Mouse (Mus musculus) left cerebral cortex, postnatal 36 days (tissue): ENCODE measurements around the gene Zfp541. TPM values are rescaled to one million over a fixed set of nuclear protein-coding genes. Genes with fewer than 3 reads are reported as not detected.

Source experiments
- DNase-seq, 2 experiments: peaks; one replicate each; pipeline ENCODE4 v3.0.0; 2021 to 2022; ENCODE audit warnings: low spot score in 2 of 2, mixed read lengths in 1 of 2
- intact Hi-C: fragments of 180-260 bp; cut with DNase I; formaldehyde crosslinking; loops from one replicate; pipeline ENCODE4 v1.15.1; 2025
- total RNA-seq, 2 experiments: library from RNA; stranded (reverse); gene quantifications; 2 replicates each; pipeline ENCODE4 v1.2.3; 2021

The Zfp541 gene
- total RNA-seq, 2 experiments from 2014 or later, result 0.64 to 0.88 TPM

DNA sequence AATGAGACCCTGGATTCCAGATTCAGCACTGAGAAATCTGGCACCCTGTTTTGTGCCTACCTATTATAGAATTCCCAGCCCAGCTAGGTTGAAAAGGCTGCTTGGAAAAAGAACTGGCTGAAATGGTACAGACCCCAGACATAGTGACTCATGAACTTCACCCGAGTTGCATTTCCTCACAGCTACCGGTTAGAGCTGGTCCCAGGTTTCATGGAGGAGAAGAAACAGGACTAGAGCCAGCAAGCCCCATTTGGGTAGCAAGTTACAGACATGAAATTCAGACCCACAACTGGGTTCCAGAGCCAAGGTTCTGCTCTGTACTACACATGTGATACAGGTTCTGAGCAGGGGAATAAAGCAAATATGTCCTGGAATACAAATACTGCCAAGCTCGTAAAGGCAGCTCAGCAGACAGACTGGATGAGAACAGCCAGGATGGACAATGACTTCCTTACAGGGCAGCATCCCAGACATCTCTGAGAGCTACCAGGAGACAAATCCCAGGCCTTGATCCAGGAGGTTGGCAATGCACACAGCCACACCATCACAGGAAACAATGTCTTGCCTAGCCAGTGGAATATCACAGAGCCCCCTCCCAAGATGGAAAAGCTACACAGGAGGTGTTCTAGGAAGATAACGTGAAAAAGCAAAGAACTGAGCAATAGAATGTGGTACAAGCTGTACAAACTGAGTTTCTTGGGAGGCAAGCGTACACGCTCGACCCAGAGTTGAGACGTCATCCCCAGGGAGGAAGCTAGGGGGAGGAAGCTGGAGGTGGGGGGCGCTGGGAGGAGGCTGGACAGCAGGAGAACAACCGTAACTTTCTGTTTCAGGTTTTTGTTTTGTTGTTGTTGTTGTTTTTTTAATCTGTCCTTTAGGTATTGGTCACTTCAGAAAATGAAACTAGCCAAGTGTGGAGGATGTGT lies 18.5 kb upstream of the Zfp541 start:
- DNase-seq, result no peak
- intact Hi-C loops, result no loop called here

DNA sequence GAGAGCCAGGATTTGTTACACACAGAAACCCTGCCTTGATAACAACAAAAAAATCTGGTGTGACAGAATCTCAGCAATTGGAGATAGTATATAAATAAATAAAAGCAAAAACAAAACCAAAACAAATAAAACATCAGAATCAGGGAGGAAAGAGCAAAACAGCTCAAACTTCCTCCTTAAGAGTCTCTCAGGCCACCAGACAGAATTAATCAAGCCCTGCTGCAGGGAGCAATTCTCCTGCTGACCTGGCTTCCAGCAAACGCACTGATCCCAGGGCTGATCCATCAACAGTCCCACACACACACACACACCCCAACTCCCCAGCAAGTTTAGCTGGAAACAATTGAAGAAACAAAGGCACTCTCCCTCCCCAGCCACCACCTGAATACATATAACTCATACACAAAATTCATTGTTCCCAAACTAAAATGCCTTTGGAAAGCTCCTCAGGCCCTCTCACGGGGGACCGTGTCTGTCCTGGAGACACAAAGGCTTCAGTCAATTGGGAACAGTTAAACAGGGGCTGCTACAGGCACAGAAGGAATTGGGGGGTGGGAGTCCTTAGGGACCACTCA lies 17.7 kb upstream of the Zfp541 start:
- intact Hi-C loops, result no loop called here
- DNase-seq, result no peak

DNA sequence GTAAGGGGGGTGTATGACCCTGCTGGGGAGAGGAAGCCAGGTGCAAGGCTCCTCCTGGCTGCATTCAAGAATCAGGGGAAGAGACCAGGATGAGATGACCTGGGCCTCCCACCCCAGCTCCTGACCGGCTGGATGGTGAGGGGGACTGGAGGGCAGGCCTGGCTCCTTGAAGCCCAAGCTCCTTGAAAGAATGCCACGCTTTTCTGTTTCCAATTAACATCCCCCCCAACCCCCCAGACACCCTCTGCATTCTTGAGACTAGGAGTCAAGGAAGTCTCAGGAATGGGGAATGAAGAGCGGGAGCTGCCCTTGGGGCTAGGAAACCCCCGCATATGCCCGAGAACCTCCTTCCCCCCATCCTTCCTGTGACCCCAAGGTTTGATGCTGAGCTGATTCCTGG lies 17.1 kb upstream of the Zfp541 start:
- intact Hi-C loops, result no loop called here

DNA sequence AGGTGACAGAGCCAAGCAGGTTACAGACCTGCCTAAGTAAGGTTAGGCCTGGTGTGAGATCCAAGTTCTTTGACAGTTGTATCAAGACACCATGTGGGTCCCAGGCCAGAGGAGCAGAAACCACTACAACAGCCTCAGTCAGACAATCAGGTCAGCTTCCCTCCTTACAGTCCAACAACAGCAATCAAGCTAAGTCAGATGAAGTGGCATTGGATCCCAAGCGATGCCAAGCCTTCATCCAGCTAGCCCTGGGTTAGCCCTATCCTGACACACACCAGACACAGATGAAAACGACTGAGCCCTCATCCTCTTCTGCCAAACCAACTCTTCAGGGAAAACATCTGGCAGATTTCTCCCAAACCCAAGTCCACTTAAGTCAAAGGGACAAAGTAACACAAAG lies 16.1 kb upstream of the Zfp541 start:
- intact Hi-C loops, result loop anchor here (5.0 kb wide), 1 partner anchor 43 kb away; no protein-coding TSS in a partner anchor

More for the DNA sequence above, 17.1 kb upstream of the Zfp541 start:
- DNase-seq, result no peak

DNA sequence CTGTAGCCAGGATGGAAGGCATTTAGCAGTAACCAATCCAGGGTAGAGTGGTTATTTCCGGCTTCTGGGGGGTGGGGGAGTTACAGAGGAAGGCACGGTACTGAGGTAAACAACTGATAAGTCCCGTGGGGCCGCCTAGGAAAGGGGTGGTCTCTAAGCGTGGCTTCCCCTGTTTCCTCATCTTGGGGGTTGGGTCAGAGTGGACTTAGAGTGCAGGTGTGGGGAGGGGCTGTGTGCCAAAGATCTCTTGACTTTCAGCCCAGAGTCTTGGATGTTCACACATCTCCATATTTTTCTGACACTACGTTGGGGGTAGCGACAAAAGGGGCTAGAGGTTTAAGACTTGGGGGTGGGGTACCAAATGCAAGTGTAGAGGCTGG lies 15.5 kb upstream of the Zfp541 start:
- DNase-seq, result no peak
- intact Hi-C loops, result loop anchor here (5.0 kb wide), 1 partner anchor 44 kb away; no protein-coding TSS in a partner anchor

More for the DNA sequence above, 16.1 kb upstream of the Zfp541 start:
- no peak for DNase-seq

DNA sequence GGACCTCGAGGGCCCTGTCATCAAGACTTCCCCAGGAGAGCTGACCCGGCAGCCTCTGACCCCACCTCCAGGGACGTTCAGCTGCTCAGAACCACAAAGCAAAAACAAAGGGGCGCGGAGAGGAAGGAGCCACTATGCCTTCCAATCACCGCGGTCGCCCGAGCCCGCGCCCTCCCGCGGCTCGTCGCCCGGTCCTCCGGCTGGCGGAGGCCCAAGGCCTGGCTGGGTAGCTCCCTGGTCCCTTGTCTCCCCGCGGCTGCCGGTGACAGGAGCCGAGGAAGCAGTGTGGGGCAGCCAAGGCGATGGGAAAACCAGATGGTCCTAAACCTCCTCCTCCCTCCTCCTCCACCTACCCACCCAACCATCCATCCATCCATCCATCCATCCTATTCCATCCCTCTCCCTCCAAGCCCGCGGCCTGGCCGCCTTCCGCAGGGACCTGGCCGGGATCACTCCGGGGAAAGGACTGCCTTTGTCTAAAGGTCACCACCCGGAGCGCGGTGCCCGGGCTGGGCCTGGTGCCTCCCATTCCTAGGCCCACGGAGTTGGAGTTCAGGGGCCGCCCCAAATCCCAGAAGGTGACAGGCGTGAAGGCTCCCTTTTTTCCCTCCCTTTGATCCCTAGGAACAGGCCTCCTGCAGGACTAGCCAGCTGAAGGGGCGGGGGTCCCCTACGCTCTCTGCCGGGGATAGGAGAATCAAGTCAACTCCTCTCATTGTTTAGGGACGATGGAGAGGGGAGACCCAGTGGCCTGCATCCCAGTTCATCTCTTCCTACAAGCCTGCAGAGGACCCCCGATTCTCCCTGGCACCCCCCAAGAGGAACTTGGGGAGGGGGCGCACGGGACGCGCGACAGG lies 14.9 kb upstream of the Zfp541 start:
- peak; percentile 77 to 81 for DNase-seq
- intact Hi-C loops, result loop anchor here (5.0 kb wide), 1 partner anchor 44 kb away; no protein-coding TSS in a partner anchor

DNA sequence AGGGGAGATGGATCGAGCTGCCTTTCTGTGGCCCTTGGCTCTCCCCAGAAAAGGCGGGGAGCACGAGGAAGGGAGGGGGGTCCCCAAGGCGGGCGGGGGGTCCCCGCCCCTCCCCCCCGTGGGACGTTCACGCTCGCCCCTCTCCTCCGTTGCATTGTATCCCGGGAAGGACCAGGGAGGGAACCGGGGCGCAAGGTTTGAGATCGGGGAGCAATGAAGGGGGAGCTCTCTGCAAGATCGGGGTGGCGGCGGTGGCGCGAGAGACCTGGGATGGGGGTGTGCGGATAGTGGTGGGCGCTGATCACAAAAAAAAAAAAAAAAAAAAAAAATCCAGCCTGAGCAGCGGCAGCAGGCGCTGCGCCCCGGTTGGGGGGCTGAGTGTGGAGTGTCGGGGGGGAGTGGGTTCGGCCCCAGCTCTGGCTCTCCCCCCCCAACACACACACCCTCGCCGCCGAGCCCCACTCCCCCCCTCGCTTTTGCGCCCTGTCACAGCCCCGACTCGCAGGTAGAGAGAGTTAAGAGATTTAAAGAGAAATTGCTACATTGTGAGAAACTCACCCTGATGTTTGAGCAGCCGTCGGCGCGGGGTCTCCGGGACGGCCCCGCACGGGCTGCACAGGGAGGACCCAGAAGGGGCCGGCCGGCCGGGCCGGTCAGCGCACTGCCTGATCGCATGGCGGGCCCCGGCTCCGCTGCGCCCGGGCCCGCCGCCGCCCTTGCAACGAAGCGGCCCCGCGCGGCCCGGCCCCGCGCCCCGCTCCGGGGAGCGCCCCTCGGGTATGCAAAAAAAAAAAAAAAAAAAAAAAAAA lies 14.1 kb upstream of the Zfp541 start, which contains the start of gene Bicra:
Gene Bicra (minus strand): TSS at position 584 of the 809 bp plus-strand sequence.
- DNase-seq, result peak; percentile 74 to 82
- intact Hi-C loops, result loop anchor here (5.0 kb wide), 1 partner anchor 45 kb away; no protein-coding TSS in a partner anchor

DNA sequence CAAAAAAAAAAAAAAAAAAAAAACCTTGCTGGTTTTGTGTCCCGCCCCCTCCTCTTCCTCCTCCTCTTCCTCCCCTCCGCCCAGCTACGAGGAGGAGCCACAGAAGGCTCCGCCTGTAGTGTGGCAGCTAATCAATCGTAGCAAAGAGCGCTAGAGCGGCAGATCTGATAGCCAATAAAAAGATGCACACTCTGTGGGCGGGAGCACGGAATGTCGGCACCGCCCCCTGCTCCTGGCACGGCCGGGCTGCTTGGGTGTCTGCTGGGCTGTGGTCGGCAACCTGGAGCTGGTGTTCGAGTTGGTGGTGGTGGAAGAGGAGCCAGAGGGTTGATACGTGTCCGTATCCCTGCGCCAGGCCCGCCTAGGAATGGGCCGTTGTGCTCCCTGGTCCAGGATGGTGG lies 13.4 kb upstream of the Zfp541 start:
- intact Hi-C loops, result loop anchor here (5.0 kb wide), 1 partner anchor 46 kb away; no protein-coding TSS in a partner anchor
- peak; percentile 98 for DNase-seq

DNA sequence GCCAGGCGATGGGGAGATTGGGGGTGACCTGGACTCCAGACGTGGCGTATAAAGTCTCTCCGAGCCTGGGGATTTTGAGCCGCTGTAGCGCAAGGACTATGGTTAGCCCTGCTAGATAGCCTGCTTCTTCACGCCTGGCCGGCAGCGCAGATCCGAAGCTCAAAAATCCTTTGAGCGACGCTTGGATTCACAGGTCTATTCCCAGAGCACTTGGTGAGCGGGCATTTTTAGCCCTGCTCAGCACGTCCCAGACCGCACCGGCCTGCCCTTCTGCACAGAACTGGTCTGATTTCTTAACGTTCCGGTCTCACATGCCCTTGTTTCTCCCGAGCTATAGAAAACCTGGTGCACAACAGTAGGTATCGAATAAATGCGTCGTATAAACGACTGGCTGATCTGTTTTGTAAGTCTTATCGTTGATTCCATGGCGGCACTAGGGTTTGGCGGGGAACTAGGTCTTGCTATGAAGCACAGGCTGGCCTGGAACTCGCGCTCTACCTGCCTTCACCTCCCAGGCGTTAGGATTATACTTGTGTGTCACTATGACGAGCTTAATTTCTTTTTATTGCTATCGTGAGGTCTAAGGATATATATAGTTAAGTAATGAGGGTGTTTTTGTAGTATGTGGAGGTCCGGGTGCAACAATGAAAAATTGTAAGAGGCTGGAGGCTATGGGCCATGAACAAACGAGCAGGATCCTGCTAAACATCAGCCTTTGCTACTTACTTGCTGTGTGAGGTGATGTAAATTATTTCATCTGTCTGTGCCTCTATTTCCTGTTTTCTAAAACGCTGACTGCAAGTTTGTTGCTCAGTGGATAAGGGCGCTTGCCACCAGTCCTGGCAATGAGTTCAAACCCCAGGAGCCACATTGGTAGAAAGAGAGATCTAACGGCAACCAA lies 12.7 kb upstream of the Zfp541 start:
- intact Hi-C loops, result loop anchor here (5.0 kb wide), 1 partner anchor 47 kb away; no protein-coding TSS in a partner anchor

DNA sequence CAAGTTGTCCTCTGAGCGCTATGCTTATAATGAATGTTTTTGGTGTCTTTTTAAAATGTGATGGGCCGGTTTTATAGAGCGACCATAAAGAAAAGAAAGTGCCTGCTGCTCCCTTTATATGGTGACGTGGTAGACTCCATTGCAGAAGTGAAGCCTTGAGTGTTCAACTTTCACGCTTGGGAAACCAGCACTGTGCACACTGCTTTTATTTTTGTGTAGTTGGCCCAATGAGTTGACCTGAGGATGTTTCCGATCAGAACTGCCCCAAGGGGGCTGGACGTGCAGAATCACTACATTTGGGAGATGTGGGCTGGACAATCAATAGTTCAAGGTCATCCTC lies 12.1 kb upstream of the Zfp541 start:
- no peak for DNase-seq
- intact Hi-C loops, result loop anchor here (5.0 kb wide), 1 partner anchor 47 kb away; no protein-coding TSS in a partner anchor

More for the DNA sequence above, 12.7 kb upstream of the Zfp541 start:
- no peak for DNase-seq

DNA sequence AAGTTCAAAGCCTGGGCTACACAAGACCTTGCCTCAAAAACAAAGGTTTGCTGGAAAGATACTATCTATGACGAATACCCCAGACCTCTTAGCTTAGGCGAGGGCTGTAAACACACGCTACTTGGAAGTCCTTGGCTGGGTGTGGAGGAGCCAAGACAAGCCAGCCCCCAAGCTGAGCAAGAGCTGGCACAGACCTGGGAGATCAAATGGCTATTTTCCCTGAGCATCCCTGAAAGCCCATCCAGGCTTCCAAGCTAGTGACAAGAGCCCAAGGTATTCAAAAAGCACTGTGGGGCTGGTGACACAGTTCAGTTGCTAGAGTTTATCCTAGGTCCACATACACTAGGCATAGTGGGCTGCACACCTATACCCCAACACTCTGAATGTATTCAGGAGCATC lies 11.0 kb upstream of the Zfp541 start:
- intact Hi-C loops, result loop anchor here (5.0 kb wide), 1 partner anchor 47 kb away; the partner anchor contains the start of gene Napa
- DNase-seq, result no peak

DNA sequence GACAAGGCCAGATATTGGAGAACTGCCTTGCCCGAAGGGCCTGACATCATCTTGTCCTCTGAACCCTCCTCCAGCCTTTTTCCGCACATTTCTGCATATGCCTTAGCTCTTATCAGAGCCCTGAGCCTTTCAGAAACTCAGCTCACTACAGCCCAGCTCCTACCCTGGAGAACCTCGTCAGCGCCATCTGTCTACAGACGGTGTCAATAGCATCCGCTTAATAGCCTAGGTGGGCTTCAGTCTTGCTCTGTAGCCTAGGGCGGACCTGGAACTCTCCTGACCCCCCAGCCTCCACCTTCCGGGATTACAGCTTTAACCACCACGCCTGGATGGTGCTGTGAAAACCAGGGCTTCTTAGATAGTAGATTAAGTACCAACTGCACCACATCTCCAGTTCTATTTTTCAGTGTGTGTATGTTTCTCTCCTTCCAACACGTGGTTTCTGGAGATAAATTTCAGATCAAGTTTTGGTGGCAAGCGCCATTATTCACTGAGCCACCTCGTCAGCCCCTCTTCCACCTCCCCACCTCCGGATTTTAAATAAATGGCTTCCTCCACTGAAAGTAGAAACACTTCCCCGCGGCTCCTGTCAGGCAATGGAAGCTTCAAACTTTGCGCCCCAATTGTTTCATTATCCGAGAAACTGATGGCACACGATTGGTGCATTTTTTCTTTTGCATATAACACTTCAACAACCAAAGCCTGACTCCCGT lies 9.6 kb upstream of the Zfp541 start:
- intact Hi-C loops, result loop anchor here (1.0 to 5.0 kb wide), 2 partner anchors 45 to 69 kb away; partner anchors contain the start of gene Napa
- DNase-seq, result peak; percentile 64 to 71

DNA sequence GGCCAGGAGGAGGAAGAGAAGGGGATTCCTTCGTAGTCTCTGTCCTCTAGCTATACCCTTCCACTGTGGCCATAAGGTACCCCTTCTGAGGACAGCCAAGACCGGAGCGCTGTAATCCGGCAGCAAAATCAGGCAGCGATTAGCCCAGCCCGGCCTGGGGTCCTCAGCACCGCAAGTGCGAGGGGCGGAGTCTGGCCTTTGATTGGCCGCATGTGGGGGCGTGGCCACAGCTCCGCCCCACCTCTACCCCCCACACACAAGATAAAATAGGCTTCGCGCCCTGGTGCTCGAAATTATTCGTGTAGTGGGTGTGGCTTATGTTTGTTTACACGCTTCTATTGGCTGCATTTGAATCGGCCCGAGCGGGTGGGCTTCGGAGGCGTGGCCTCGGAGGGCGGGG lies 8.9 kb upstream of the Zfp541 start:
- peak; percentile 83 to 87 for DNase-seq
- intact Hi-C loops, result loop anchor here (1.0 to 5.0 kb wide), 2 partner anchors 45 to 69 kb away; partner anchors contain the start of gene Napa

DNA sequence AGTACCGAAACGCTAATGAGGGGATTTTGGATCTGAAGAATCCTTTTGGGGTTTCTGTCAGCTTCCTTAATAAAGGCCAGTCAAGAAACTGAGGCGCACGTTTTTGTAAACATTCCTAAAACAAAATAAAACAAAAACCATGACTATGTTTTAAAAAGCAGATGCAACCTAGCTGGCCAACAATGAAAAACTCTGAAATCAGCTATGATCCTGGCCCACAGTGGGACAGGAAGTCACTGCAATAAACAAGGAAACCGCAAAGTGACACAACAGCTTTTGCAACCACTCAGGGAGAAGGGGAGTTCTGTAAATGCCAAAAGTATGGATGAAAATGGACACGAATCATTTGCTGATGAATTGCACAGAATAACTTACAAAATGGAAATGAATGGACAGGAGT lies 8.5 kb upstream of the Zfp541 start:
- intact Hi-C loops, result loop anchor here (5.0 kb wide), 1 partner anchor 44 kb away; the partner anchor contains the start of gene Napa
- DNase-seq, result no peak

DNA sequence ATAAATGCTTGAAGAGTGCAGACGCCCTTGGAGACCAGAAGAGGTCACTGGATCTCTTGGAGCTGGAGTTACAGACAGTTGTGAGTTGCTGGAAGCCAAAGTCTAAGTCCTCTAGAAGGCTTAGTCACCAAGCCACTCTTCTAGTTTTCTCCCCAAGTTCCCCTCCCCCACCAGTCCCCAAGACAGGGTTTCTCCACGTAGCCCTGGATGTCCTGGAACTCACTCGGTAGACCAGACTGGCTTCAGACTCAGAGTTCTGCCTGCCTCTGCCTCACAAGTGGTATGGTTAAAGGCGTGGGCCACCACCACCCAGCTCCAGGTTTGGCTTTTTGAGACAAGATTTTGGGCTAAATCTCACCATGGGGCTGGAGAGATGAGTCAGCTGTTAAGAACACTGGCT lies 6.6 kb upstream of the Zfp541 start:
- intact Hi-C loops, result loop anchor here (5.0 kb wide), 1 partner anchor 42 kb away; the partner anchor contains the start of gene Napa
- DNase-seq, result no peak

DNA sequence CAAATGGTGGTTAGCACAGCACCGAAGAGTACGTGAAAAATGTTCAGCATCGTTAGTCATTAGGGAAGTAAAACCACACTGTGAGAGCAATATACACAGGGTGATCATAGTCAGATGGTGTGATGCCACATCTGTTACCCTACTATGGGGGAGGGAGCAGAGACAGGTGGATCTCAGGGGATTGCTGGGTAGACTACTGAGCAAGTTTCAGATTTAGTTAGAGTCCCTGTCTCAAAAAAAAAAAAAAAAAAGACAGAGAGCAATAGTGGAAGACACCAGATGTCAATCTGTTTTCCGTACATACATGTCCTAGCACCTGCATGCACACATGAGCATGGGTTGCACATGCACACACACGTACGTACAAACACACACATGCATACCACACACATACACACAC lies 5.9 kb upstream of the Zfp541 start:
- DNase-seq, result no peak
- intact Hi-C loops, result no loop called here
